Mouse (Mus musculus): ENCODE measurements at regions not wholly inside any gene's neighbourhood (a gene's known extent, or its start where the extent isn't known, plus 50 kb on each side); places are given as distances from the start of the nearest gene placed in this dataset.

GRCm38 (mm10) chr3:78782766-78783165 lies 503.6 kb downstream of the Rapgef2 start:
- DNase-seq (ENCODE audit: low spot score in 2 of 2) = no peak

- no peak for DNase-seq (ENCODE audit: low spot score in 2 of 2)
Observed at GRCm38 (mm10) chr3:78755686-78756476, 530.4 kb downstream of the Rapgef2 start.

- no peak for DNase-seq (ENCODE audit: low spot score in 2 of 2)
Observed at GRCm38 (mm10) chr3:78736111-78736510, 550.2 kb downstream of the Rapgef2 start.

GRCm38 (mm10) chr3:78716691-78717090 lies 569.6 kb downstream of the Rapgef2 start:
- no peak for DNase-seq (ENCODE audit: low spot score in 2 of 2)

GRCm38 (mm10) chr3:78707687-78708086 lies 578.6 kb downstream of the Rapgef2 start:
- no peak for DNase-seq (ENCODE audit: low spot score in 2 of 2)

- peak in 1 of 2 experiments; percentile 15 for DNase-seq (ENCODE audit: low spot score in 2 of 2)
Observed at GRCm38 (mm10) chr3:78698936-78699335, 587.4 kb downstream of the Rapgef2 start.

- no peak for DNase-seq (ENCODE audit: low spot score in 2 of 2)
Observed at GRCm38 (mm10) chr3:78691499-78691898, 594.8 kb downstream of the Rapgef2 start.

GRCm38 (mm10) chr3:78677656-78678055 lies 608.7 kb downstream of the Rapgef2 start:
- DNase-seq (ENCODE audit: low spot score in 2 of 2) = no peak

- no peak for DNase-seq (ENCODE audit: low spot score in 2 of 2)
Observed at GRCm38 (mm10) chr3:78676806-78677205, 609.5 kb downstream of the Rapgef2 start.

- no peak for DNase-seq (ENCODE audit: low spot score in 2 of 2)
Observed at GRCm38 (mm10) chr3:78674529-78675187, 611.7 kb downstream of the Rapgef2 start.

GRCm38 (mm10) chr3:78668050-78668449 lies 618.3 kb downstream of the Rapgef2 start:
- DNase-seq (ENCODE audit: low spot score in 2 of 2) = no peak

GRCm38 (mm10) chr3:78667374-78668023 lies 618.8 kb downstream of the Rapgef2 start:
- DNase-seq (ENCODE audit: low spot score in 2 of 2) = no peak

- no peak for DNase-seq (ENCODE audit: low spot score in 2 of 2)
Observed at GRCm38 (mm10) chr3:78648115-78648514, 638.2 kb downstream of the Rapgef2 start.

- no peak for DNase-seq (ENCODE audit: low spot score in 2 of 2)
Observed at GRCm38 (mm10) chr3:78635386-78635785, 650.9 kb downstream of the Rapgef2 start.

GRCm38 (mm10) chr3:78618900-78619299 lies 667.4 kb downstream of the Rapgef2 start:
- DNase-seq (ENCODE audit: low spot score in 2 of 2) = peak in 1 of 2 experiments; percentile 12

GRCm38 (mm10) chr3:78594718-78595236 lies 691.5 kb downstream of the Rapgef2 start:
- DNase-seq (ENCODE audit: low spot score in 2 of 2) = no peak

- DNase-seq (ENCODE audit: low spot score in 2 of 2) = no peak
Observed at GRCm38 (mm10) chr3:78594305-78594704, 692.0 kb downstream of the Rapgef2 start.

- DNase-seq (ENCODE audit: low spot score in 2 of 2) = no peak
Observed at GRCm38 (mm10) chr3:78586639-78587038, 699.7 kb downstream of the Rapgef2 start.

- no peak for DNase-seq (ENCODE audit: low spot score in 2 of 2)
Observed at GRCm38 (mm10) chr3:78581868-78582267, 704.4 kb downstream of the Rapgef2 start.

GRCm38 (mm10) chr3:78581100-78581499 lies 705.2 kb downstream of the Rapgef2 start:
- DNase-seq (ENCODE audit: low spot score in 2 of 2) = no peak

GRCm38 (mm10) chr3:78575667-78576464 lies 710.5 kb downstream of the Rapgef2 start:
- no peak for DNase-seq (ENCODE audit: low spot score in 2 of 2)

- no peak for DNase-seq (ENCODE audit: low spot score in 2 of 2)
Observed at GRCm38 (mm10) chr3:78574807-78575206, 711.5 kb downstream of the Rapgef2 start.

Measured in frontal cortex, postnatal 14 days (tissue).